Mouse (Mus musculus) adrenal gland (tissue): ENCODE results near the gene Slc13a2.

Source experiments
- intact Hi-C: fragments of 180-260 bp; cut with DNase I; formaldehyde crosslinking; loops from one replicate; pipeline ENCODE4 v1.15.1; 2025

Gene Slc13a2

GRCm38 (mm10) chr11:78435776-78436349 lies 13.8 kb upstream of the Slc13a2 start:
- intact Hi-C loops, result no loop called here

GRCm38 (mm10) chr11:78434052-78434451 lies 12.0 kb upstream of the Slc13a2 start:
- intact Hi-C loops, result no loop called here

- intact Hi-C loops, result no loop called here
Measured at GRCm38 (mm10) chr11:78431176-78431575, 9.2 kb upstream of the Slc13a2 start.

GRCm38 (mm10) chr11:78430195-78430878 lies 8.3 kb upstream of the Slc13a2 start:
- intact Hi-C loops, result no loop called here

GRCm38 (mm10) chr11:78428309-78428708 lies 6.3 kb upstream of the Slc13a2 start:
- intact Hi-C loops, result no loop called here

DNA sequence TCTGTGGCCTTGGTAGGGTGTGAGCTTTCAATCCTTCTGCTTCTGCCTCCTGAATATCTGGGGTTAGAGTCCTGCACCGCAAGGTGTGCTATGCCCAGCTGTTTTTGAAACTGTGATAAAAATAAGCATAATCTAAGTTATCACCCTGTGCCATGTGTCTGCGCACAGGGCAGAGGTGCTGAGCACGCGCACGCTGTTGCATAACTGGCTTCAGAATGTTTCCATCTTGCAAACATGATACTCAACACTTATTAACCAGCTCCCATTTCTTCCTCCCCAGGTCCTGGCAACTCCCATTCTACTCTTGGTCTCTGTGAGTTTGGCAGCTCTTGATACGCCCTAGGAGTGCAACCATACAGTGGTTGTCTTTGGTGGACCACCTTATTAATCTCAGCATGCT lies 5.6 kb upstream of the Slc13a2 start:
- intact Hi-C loops, result no loop called here

GRCm38 (mm10) chr11:78425572-78425971 lies 3.6 kb upstream of the Slc13a2 start:
- intact Hi-C loops, result no loop called here

DNA sequence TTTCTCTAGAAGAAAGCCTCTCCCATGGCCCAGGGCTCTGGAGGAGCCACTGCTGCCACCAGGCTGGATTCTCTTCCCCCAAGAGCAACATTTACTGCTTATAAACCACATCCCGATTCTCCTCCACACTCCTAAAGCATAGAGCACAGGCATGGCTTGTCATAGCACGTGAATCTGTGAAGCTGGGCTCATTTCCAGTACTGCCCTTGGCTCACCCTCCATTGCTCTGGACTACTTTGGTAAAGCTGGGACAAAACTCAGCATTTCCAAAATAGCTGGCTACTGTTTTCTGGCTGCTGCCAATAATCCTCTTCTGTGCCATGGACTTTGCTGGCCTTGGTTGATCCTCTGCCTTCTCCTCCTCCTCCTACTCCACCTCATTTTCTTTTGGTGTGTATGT lies 2.3 kb upstream of the Slc13a2 start:
- intact Hi-C loops, result no loop called here

DNA sequence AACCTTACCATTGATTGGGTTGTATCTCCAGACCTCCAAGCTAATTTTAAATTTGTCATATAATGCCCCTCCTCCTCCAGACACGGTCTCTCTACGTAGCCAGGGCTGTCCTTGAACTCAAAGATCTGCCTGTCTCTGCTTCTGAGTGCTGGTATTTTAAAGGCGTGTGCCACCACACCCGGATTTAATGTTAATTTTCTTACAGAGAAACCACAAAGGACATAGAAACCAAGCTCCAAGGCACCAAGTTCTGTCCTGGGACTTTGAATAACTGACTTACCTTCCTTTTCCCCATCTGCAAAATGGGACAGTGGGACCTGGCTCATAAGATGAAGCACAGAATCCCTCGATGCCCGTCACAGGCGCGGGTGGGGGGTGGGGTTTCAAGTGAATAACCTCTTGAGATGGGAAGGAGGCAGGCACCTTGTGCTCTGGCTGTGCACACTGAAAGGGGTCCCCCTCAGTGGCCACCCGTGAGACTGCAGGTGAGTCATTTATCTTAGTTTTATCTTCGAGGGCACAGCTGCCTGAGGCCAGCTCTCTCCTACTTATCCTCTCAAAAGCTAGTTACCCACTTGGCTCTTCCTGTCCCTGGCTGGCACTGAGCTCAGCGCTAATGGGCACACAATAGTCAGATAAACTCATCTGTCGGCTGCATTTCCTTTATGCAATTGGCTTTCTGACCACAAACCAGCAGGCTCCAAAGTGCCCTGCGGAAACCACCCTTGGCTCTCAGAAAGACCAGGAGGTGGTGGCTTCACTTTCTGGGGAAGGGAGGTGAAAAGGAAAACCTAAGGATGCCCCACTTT lies 612 bp downstream of the Slc13a2 start:
- intact Hi-C loops, result no loop called here

DNA sequence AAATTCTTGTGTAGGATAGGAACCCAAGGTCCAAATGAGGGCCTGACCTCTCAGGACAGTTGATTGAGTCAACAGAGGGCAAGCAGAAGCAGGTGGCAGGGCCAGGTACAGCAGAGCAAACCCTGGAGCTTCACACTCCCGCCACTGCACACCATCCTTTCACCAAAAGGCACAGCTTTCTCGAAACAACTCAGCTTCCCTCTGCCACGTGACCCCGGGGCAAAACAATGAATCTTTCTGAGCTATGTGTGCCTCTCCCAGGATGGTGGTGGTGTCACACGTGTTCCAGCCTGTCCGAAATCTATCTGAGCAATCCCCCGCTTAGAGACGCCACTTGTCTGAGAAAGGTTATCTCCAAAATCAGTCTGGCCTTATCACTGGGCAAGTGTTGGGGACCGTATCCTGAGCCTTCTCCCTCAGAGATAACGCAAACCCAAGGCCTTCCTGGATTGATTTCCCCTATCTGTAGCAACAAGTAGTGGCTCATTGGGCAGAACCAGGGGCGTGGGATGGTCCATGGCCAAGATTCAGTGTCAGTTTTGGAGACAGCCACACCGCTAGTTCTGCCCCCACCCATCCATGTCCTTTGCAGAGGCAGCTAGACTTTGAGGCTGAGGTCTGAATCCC lies 1.6 kb downstream of the Slc13a2 start:
- intact Hi-C loops, result no loop called here

DNA sequence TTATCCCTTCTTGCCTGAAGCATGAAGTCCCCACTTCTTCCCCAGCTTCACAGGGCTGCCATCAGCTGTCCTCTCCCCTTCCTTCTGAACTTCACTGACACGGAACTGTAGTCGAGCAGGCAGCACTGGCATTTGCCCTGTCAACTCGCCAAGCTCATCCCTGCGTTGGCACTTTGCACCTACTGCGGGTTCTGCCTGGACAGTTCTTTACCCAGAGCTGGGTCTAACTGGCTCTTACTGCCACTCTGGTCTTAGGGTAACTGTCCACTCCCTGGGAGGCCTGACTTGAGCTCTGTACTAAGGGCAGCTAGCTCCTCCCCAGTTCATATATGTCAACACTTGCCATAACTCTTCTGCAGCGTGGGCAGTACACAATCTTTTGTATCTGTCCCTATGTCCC lies 5.2 kb downstream of the Slc13a2 start:
- intact Hi-C loops, result no loop called here

DNA sequence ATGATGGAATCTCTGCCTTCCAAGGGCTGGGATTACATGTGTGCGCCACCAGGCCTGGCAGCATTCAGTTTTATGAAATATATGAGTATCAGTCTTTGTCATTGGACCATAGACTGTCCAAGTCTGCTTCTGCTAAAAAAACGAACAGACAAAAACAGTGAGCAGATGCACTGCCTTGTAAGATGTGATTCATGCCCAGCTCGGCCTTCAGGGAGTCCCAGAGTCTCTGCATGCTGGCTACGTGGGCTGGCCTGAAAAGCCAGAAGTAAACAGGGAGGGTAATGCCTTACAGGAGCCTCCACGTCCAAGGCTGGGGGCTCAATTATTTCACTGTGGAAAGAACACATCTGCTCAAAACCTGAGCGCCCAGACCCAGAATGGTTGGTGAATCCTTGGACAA lies 9.2 kb downstream of the Slc13a2 start:
- intact Hi-C loops, result no loop called here

GRCm38 (mm10) chr11:78412324-78412850 lies 9.6 kb downstream of the Slc13a2 start:
- intact Hi-C loops, result no loop called here

- intact Hi-C loops, result no loop called here
Measured at GRCm38 (mm10) chr11:78411606-78412323, 10.3 kb downstream of the Slc13a2 start.

GRCm38 (mm10) chr11:78408256-78409240 lies 13.5 kb downstream of the Slc13a2 start:
- intact Hi-C loops, result no loop called here

DNA sequence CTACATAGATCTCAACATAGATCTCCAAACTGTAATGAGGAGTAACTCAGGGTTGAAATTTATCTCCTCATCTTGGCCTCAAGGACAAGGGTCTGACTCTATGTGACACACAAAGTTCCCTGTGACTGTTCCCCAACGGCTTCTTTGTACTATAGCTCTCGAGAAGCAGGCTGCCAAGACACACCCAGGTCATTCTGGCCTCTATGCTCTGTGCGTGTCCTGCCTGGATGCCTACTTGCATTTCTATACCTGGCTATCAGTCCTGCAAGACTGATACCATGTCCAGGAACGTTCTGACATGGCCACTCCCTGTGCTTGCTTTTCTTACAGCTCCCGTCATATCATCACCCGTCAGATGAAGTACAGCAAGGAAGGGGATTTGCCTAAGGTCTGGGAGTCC lies 20.0 kb downstream of the Slc13a2 start:
- intact Hi-C loops, result no loop called here

DNA sequence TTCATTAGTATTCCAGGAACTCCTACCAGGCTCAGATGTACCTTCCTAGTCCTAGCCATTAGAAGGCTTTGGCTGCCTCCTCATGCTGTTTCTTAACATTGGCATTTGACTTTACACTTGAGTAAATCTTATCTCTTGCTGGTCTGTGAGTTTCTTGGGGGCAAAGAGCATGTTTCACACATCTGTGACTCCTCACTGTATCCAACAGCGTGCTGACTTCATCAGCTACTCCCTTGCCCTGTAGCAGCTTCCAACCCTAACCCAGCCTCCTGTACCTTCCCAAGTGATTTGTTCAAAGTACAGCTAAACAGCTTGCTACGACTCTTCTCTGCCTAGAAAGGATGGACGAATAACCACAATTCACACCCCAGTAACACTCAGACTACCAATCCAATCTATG lies 20.5 kb downstream of the Slc13a2 start:
- intact Hi-C loops, result no loop called here

GRCm38 (mm10) chr11:78400936-78401335 lies 21.1 kb downstream of the Slc13a2 start:
- intact Hi-C loops, result no loop called here

GRCm38 (mm10) chr11:78399680-78400079 lies 22.3 kb downstream of the Slc13a2 start:
- intact Hi-C loops, result no loop called here

- intact Hi-C loops, result no loop called here
Measured at GRCm38 (mm10) chr11:78398212-78398611, 23.8 kb downstream of the Slc13a2 start.
